Mouse (Mus musculus) stomach, postnatal 0 days (tissue): ENCODE data around the gene Xrra1.

Experiments used
- CTCF ChIP-seq: IDR thresholded peaks from 2 replicates; pipeline ENCODE4 v1.5.1; 2016; ENCODE audit warnings: antibody characterized with exemption, low read depth, mild to moderate bottlenecking, moderate library complexity
- EP300 ChIP-seq: optimal IDR thresholded peaks from 2 replicates; pipeline ENCODE3; 2016; ENCODE audit warnings: antibody characterized with exemption

DNA sequence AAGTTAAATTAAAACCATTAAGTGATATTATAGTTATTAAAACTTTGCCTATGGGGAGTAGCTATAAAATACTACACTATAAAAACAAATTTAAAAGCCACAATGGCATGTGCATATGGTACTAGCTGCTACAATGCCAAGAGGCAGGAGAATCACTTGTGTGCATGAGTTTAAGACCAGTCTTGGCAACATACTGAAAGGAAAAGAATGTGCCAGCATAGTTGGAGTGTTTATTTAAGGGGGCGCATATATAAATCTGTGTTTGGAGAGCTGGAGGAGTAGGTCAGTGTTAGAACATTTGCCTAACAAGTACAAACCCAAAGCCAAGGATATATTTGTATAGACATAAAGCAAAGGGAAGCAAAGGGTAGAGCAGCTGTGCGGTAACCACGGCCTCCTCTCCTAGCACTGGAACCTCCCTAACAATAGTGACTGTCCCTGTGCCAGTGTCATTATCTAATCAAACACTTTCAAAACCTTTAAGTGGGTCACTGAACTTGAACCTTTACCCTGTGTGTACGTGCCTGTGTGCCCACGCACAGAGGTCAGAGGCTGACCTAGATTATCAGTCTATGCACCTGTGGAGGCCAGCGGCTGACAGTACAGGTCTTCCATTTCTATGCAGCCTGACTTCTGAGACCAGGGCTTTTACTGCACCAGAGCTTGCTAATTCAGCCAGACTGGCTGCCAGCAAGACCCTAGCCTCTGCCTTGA lies 21.4 kb upstream of the Xrra1 start:
- no peak for TF ChIP-seq CTCF
- TF ChIP-seq EP300, result no peak
